Mouse (Mus musculus) forebrain, embryonic 11.5 days (tissue): ENCODE data around the gene Serpina3k. TPM values are rescaled to one million over a fixed set of nuclear protein-coding genes. Genes with fewer than 3 reads are reported as not detected.
"Not testable (repeated sequence)": the region's sequence is repeated elsewhere in the genome, so short reads cannot be mapped to it uniquely, and the experiment has no call there.

Source experiments
- ATAC-seq: fragments of 200-750 bp; cut with Nextera tagmentation; replicated peaks from 2 replicates; pipeline ENCODE4 v1.8.0; 2017; ENCODE audit warnings: moderate TSS enrichment; ENCODE audit not compliant: low FRiP score
- DNase-seq: peaks from one replicate; pipeline ENCODE4 v3.0.0-alpha.2; 2017; ENCODE audit warnings: low spot score
- H3K27ac ChIP-seq: fragments of 300-500 bp; sonication (generic); 2 replicates; pipeline ENCODE4 v1.5.1; 2014; ENCODE audit warnings: low read depth, low read length
- H3K27me3 ChIP-seq: fragments of 300-500 bp; sonication (generic); 2 replicates; pipeline ENCODE4 v1.6.1; 2014; ENCODE audit warnings: mild to moderate bottlenecking, low read length, mixed read lengths; ENCODE audit not compliant: control insufficient read depth, insufficient read depth
- H3K36me3 ChIP-seq: fragments of 300-500 bp; sonication (generic); 2 replicates; pipeline ENCODE4 v1.6.1; 2014; ENCODE audit warnings: mild to moderate bottlenecking, low read length, moderate library complexity, mixed read lengths; ENCODE audit not compliant: control insufficient read depth, insufficient read depth
- H3K4me1 ChIP-seq: fragments of 300-500 bp; sonication (generic); replicated peaks from 2 replicates; pipeline ENCODE4 v1.6.1; 2014; ENCODE audit warnings: low read length, mixed read lengths; ENCODE audit not compliant: control insufficient read depth, insufficient read depth
- H3K4me2 ChIP-seq: fragments of 300-500 bp; sonication (generic); 2 replicates; pipeline ENCODE4 v1.6.1; 2014; ENCODE audit warnings: low read depth, mild to moderate bottlenecking, low read length, moderate library complexity, mixed read lengths; ENCODE audit not compliant: severe bottlenecking
- H3K4me3 ChIP-seq: fragments of 300-500 bp; sonication (generic); 2 replicates; pipeline ENCODE4 v1.5.1; 2014; ENCODE audit warnings: low read depth, low read length
- H3K9ac ChIP-seq: fragments of 300-500 bp; sonication (generic); 2 replicates; pipeline ENCODE4 v1.6.1; 2014; ENCODE audit warnings: low read length
- H3K9me3 ChIP-seq: fragments of 300-500 bp; sonication (generic); 2 replicates; pipeline ENCODE4 v1.6.1; 2016; ENCODE audit warnings: low read length, mixed read lengths; ENCODE audit not compliant: control insufficient read depth
- WGBS: fragments of 180-500 bp; shearing (Covaris S2); extraction: QIAGEN DNeasy Blood & Tissue Kit; methylation state at CpG from one replicate; pipeline ENCODE4 v1.1.7; 2014; 5-methylcytosine and 5-hydroxymethylcytosine counted together
- polyA plus RNA-seq: library from polyadenylated mRNA; unstranded; fragments of >200 nt; fragmentation: Nextera tagmentation; extraction: Ambion mirVana; gene quantifications from 2 replicates; pipeline ENCODE4 v1.2.1, GENCODE M21; 2014

Gene Serpina3k
- polyA plus RNA-seq, 1 experiment from 2014 or later, result not detected

DNA sequence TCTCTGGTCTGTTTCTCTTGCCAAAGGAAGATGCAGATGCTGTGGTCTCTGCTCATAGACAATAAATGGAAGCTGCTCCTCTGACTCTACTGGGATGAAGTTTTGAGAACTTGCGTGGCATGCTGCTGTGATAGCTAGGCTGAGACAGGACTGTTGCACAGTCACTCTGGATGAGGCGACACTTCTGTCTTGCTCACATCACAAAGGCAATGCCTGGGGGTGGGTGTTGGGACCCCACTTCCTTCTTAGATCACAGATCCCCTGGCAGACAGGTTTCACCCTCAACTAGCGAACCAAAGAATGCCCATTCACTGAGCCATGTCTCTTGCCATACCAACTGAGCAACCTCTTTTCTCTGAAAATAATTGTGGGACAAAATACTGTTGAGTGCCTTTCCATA lies 419 bp downstream of the Serpina3k start:
- Histone ChIP-seq H3K27ac (no peak overlapping the region), H3K27me3 (no peaks in the 10 kb centered on the region), H3K9me3 (no peaks in the 10 kb centered on the region), H3K9ac (no peak overlapping the region), H3K4me3 (no peak overlapping the region), H3K36me3 (no peaks in the 10 kb centered on the region), H3K4me2 (no peak overlapping the region), H3K4me1 (no peaks in the 10 kb centered on the region)
- ATAC-seq, result no peak
- no peak for DNase-seq
- 88% methylated on average over 3 of the region's 3 CpGs for WGBS

DNA sequence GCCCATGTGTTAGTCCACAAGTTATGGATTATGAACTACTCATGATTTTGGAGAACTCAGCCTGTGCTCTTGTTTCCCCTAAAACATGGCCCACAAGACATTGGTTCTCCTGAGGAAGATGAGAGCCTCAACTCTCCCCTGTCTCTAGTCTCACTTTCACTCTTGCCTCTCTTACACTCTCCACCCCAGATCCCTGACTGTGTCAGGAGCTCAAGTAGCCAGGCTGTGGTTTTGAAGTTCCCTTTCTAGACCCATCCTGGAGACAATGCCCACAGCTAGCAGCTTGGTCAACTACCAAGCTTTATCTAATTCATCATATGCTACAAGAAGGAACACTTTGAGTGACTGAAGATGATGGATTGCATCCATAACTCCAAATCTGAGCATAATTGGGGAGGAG lies 4.2 kb downstream of the Serpina3k start:
- not testable (repeated sequence) for H3K4me3 ChIP-seq

DNA sequence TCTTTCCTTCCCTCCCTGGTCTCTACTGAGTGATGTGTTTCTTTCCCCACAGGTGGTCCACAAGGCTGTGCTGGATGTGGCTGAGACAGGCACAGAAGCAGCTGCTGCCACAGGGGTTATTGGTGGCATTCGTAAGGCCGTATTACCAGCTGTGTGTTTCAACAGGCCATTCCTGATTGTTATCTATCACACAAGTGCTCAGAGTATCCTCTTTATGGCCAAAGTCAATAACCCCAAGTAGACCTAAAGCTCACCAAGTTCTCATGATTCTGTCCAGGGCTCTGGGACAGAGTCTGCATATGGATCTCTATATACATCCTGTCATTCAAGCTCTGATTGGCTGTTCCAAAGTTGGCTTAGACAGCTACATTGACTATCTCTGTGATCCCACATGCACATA lies 6.9 kb downstream of the Serpina3k start:
- no peak overlapping the region for H3K27ac ChIP-seq
- DNase-seq, result no peak
- H3K9ac ChIP-seq, result no peak overlapping the region
- no peaks in the 10 kb centered on the region for H3K4me1 ChIP-seq
- H3K9me3 ChIP-seq, result no peaks in the 10 kb centered on the region
- no peaks in the 10 kb centered on the region for H3K27me3 ChIP-seq
- 91% methylated on average over 2 of the region's 2 CpGs for WGBS
- ATAC-seq, result no peak
- no peaks in the 10 kb centered on the region for H3K36me3 ChIP-seq
- no peak overlapping the region for H3K4me2 ChIP-seq
- no peak overlapping the region for H3K4me3 ChIP-seq

More for the DNA sequence above, 4.2 kb downstream of the Serpina3k start:
- not testable (repeated sequence) for H3K27me3 ChIP-seq, H3K9me3 ChIP-seq, DNase-seq, H3K36me3 ChIP-seq, H3K27ac ChIP-seq, H3K4me1 ChIP-seq, H3K4me2 ChIP-seq, ATAC-seq, H3K9ac ChIP-seq

DNA sequence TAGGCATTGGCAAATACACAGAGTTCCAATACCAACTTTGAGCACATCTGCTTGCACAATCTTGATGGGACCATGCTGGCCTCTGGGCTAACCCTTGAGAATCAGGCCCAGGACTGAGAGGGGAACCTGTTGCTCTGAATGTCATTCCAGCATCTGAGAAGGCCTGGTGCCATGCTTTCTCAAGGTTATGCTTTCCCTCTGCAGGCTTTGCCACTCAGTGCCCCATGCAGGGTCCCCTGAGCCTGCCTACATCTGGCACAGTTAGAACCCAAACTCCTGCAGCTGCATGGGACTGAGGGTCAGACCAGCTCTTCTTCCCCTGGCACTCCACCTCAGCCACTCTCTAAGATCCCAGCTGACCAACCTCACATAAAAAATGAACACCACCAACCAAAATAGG lies 7.4 kb downstream of the Serpina3k start:
- ATAC-seq (no peak), DNase-seq (no peak)
- Histone ChIP-seq H3K9ac (no peak overlapping the region), H3K9me3 (no peaks in the 10 kb centered on the region), H3K4me1 (no peaks in the 10 kb centered on the region), H3K27ac (no peak overlapping the region), H3K27me3 (no peaks in the 10 kb centered on the region), H3K4me3 (no peak overlapping the region), H3K36me3 (no peaks in the 10 kb centered on the region), H3K4me2 (no peak overlapping the region)

DNA sequence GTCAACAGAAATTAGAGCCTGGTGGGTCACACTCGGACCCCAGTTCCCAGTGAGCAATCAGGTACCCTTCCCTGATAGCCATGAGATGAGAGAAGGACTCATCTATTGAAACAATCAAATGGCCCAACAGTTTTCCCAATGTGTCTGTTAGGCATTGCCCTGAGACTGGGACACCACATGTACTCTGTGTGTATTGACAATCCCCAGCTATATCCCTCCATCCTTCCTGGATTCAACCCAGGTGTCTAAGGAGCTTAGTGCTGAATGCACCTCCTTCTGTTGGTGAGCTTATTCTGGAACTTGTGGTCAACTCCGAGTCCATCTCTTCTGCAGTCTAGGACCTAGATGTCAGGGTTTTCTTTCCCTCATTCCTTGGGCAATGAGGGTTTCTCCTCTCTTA lies 8.8 kb downstream of the Serpina3k start:
- Histone ChIP-seq H3K36me3 (no peaks in the 10 kb centered on the region), H3K27me3 (no peaks in the 10 kb centered on the region), H3K27ac (no peak overlapping the region), H3K9ac (no peak overlapping the region), H3K4me2 (no peak overlapping the region), H3K9me3 (no peaks in the 10 kb centered on the region), H3K4me3 (no peak overlapping the region), H3K4me1 (no peaks in the 10 kb centered on the region)
- DNase-seq (no peak), ATAC-seq (no peak)
- 87% methylated on average over 2 of the region's 2 CpGs for WGBS

DNA sequence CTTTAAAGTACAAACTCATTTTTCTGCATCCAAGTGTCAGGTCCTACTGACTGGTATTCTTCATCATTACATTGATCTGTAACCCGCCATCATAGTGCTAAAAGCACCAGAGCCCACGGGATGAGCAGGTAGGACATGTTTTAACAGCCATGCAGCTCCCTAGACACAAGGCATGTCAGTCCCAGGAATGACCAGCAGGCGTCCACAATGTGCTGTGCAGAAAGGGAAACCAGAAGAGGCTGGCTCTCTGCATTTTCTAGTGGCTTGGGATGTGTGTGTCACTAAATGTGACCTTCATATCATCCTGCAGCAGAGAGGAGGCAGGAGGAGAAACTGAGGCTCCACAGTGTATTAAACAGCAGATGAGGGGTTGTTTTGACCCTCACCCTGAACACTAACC lies 13.5 kb downstream of the Serpina3k start:
- H3K27ac ChIP-seq, H3K9me3 ChIP-seq, H3K9ac ChIP-seq, H3K27me3 ChIP-seq, H3K4me3 ChIP-seq, ATAC-seq, H3K4me2 ChIP-seq, H3K4me1 ChIP-seq, H3K36me3 ChIP-seq: not testable (repeated sequence)
- 35% methylated on average over 3 of the region's 3 CpGs for WGBS
- peak; percentile 53 for DNase-seq

DNA sequence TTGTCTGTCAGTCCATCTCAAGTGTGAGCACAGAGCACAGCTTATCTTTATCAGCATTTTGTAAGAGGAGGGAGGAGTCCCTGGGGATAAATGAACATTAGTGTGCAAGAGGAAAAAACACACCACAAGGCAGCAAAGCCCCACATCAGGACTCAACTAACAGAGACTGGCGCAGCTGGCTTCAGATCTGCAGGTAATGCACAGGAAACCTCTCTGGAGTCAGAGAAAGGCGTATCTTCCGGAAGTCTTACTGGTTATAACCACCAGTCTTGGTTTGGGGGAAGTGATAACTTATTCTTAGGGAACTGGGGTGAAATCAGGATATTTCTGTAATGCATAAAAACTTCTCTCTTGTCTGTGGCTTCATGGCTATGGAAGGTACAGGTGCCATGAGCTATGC lies 17.7 kb downstream of the Serpina3k start:
- H3K4me3 ChIP-seq, result no peak overlapping the region
- DNase-seq (no peak), ATAC-seq (no peak)
- no peak overlapping the region for H3K27ac ChIP-seq
- H3K9ac ChIP-seq, result no peak overlapping the region
- no peaks in the 10 kb centered on the region for H3K27me3 ChIP-seq
- H3K4me1 ChIP-seq, result no peaks in the 10 kb centered on the region
- no peaks in the 10 kb centered on the region for H3K36me3 ChIP-seq
- no peak overlapping the region for H3K4me2 ChIP-seq
- no peaks in the 10 kb centered on the region for H3K9me3 ChIP-seq
- 84% methylated on average over 3 of the region's 3 CpGs for WGBS

DNA sequence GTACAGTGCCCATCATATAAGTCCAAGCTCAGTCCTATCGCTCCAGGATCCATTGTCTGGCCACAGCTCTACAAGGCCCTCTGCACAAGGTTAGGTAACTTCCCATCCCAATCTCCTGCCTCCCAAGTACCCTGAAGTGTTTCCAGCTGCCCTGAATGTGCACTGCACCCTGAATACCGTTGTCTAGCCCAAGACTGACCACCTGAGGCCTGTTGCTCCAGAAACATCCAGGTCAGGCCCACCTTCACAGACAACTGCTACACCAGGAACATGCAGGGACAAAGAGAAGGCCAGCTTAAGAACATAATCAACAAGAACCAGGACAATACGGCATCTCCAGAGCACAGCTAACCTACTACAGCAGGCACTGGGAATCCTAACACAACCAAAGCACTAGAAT lies 31.7 kb downstream of the Serpina3k start:
- H3K36me3 ChIP-seq, result no peaks in the 10 kb centered on the region
- H3K27me3 ChIP-seq, result no peaks in the 10 kb centered on the region
- H3K4me1 ChIP-seq, result no peaks in the 10 kb centered on the region
- no peak overlapping the region for H3K4me3 ChIP-seq
- H3K9me3 ChIP-seq, result no peaks in the 10 kb centered on the region
- H3K27ac ChIP-seq, result no peak overlapping the region
- H3K9ac ChIP-seq, result no peak overlapping the region
- no peak overlapping the region for H3K4me2 ChIP-seq
- ATAC-seq (no peak), DNase-seq (no peak)
- WGBS, result 83% methylated on average over 3 of the region's 3 CpGs

DNA sequence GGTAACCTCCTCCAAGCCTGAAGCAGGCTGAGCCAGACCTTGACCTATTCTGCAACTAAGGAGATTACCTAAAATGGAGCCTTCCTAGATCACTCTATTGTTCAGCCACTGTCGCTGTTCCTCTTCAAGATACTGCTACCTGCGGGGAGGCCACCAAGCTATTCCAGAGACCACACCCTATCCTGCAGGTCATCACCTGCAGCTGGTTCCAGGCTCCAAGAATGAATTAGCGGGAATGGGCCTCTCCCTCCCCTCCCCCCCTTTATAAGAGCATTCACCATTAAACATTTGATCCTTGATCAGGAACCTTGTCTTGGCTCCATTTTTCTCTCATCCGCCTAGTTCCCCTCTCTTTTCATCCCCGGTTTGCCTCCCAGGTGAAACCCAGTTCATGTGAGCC lies 38.9 kb downstream of the Serpina3k start:
- not testable (repeated sequence) for H3K9ac ChIP-seq, H3K27ac ChIP-seq, H3K4me3 ChIP-seq, H3K4me1 ChIP-seq, H3K27me3 ChIP-seq, DNase-seq, ATAC-seq, H3K9me3 ChIP-seq, H3K4me2 ChIP-seq, H3K36me3 ChIP-seq
- 76% methylated on average over 5 of the region's 5 CpGs for WGBS
